In genomic region chr4:150544652-150545258, GRCm38 (mm10) we compare ENCODE assay signal across 8 mouse cellular contexts.
DNase-seq lines count a peak whose midpoint lies in the region; ATAC-seq lines count a peak whose summit lies in the region.

No protein-coding gene starts in this region.

- peak overlapping the region; percentile 35; the same call in 1 of the 2 replicates for H3K27ac ChIP-seq in hindbrain, embryonic 12.5 days
- no peak overlapping the region for H3K27ac ChIP-seq in hindbrain, embryonic 10.5 days
- H3K27ac ChIP-seq in intestine, embryonic 16.5 days (ENCODE audit: low read length), result peak overlapping the region; percentile 72
- H3K27ac ChIP-seq in lung, embryonic 16.5 days (ENCODE audit: low read length), result peak overlapping the region; percentile 55
- H3K27ac ChIP-seq in forebrain, embryonic 11.5 days (ENCODE audit: low read depth, low read length), result no peak overlapping the region

- no peak for ATAC-seq in hindbrain, embryonic 12.5 days (ENCODE audit: low FRiP score)
- ATAC-seq in intestine, embryonic 16.5 days, result peak; percentile 85
- peak; percentile 62 for ATAC-seq in lung, embryonic 16.5 days (ENCODE audit: low read depth)
- ATAC-seq in forebrain, embryonic 11.5 days (replicated peaks; ENCODE audit: low FRiP score), result no peak

- 89% methylated on average over 10 of the region's 10 CpGs for WGBS in hindbrain, embryonic 12.5 days
- 87% methylated on average over 10 of the region's 10 CpGs for WGBS in hindbrain, embryonic 10.5 days
- 53% methylated on average over 10 of the region's 10 CpGs for WGBS in intestine, embryonic 16.5 days
- 61% methylated on average over 10 of the region's 10 CpGs for WGBS in lung, embryonic 16.5 days
- WGBS in forebrain, embryonic 11.5 days, result 91% methylated on average over 10 of the region's 10 CpGs

- peaks cover 17% of the 10 kb centered on the region for H3K36me3 ChIP-seq in hindbrain, embryonic 12.5 days
- peaks cover 36% of the 10 kb centered on the region for H3K36me3 ChIP-seq in hindbrain, embryonic 10.5 days
- H3K36me3 ChIP-seq in erythroblast, embryonic 14.5 days (ENCODE audit: control insufficient read depth), result peaks cover 10% of the 10 kb centered on the region
- no peaks in the 10 kb centered on the region for H3K36me3 ChIP-seq in intestine, embryonic 16.5 days (ENCODE audit: control insufficient read depth, insufficient read depth, low read length)
- no peaks in the 10 kb centered on the region for H3K36me3 ChIP-seq in lung, embryonic 16.5 days (ENCODE audit: control insufficient read depth, insufficient read depth, low read length)
- no peaks in the 10 kb centered on the region; the same call in 1 of the 2 replicates for H3K36me3 ChIP-seq in forebrain, embryonic 11.5 days (ENCODE audit: control insufficient read depth, insufficient read depth, low read length)

- no peak for DNase-seq in hindbrain, embryonic 10.5 days (ENCODE audit: low spot score)
- DNase-seq in MEL-GATA-1-ER (ENCODE audit: extremely low read depth, low read depth), result peak; percentile 70
- peak; percentile 83 to 85 for DNase-seq in spleen, postnatal 36 days (ENCODE audit: low spot score in 2 of 2)
- no peak for DNase-seq in forebrain, embryonic 11.5 days (ENCODE audit: low spot score)

- no peaks in the 10 kb centered on the region for H3K27me3 ChIP-seq in hindbrain, embryonic 12.5 days
- H3K27me3 ChIP-seq in hindbrain, embryonic 10.5 days (ENCODE audit: insufficient read depth, poor library complexity, severe bottlenecking), result no peaks in the 10 kb centered on the region
- H3K27me3 ChIP-seq in erythroblast, embryonic 14.5 days (ENCODE audit: control insufficient read depth), result no peaks in the 10 kb centered on the region
- H3K27me3 ChIP-seq in intestine, embryonic 16.5 days (replicated peaks; ENCODE audit: control insufficient read depth, insufficient read depth, low read length), result no peaks in the 10 kb centered on the region
- H3K27me3 ChIP-seq in lung, embryonic 16.5 days (ENCODE audit: control insufficient read depth, insufficient read depth, low read depth, low read length), result no peaks in the 10 kb centered on the region
- H3K27me3 ChIP-seq in forebrain, embryonic 11.5 days (ENCODE audit: control insufficient read depth, insufficient read depth, low read length), result no peaks in the 10 kb centered on the region

- no peak overlapping the region for H3K4me2 ChIP-seq in hindbrain, embryonic 12.5 days (replicated peaks)
- H3K4me2 ChIP-seq in intestine, embryonic 16.5 days (ENCODE audit: low read depth, low read length), result peak overlapping the region; percentile 17; the same call in 1 of the 2 replicates
- no peak overlapping the region; the same call in 1 of the 2 replicates for H3K4me2 ChIP-seq in lung, embryonic 16.5 days (ENCODE audit: low read depth, low read length)
- no peak overlapping the region for H3K4me2 ChIP-seq in forebrain, embryonic 11.5 days (ENCODE audit: low read depth, low read length, severe bottlenecking)

- H3K9me3 ChIP-seq in hindbrain, embryonic 12.5 days (replicated peaks), result no peaks in the 10 kb centered on the region
- H3K9me3 ChIP-seq in hindbrain, embryonic 10.5 days, result no peaks in the 10 kb centered on the region
- no peaks in the 10 kb centered on the region for H3K9me3 ChIP-seq in erythroblast, embryonic 14.5 days (ENCODE audit: control insufficient read depth, low read length)
- no peaks in the 10 kb centered on the region for H3K9me3 ChIP-seq in intestine, embryonic 16.5 days (ENCODE audit: control insufficient read depth, low read length)
- H3K9me3 ChIP-seq in lung, embryonic 16.5 days (ENCODE audit: control insufficient read depth, low read length), result no peaks in the 10 kb centered on the region
- H3K9me3 ChIP-seq in forebrain, embryonic 11.5 days (ENCODE audit: control insufficient read depth, low read length), result no peaks in the 10 kb centered on the region

- H3K9ac ChIP-seq in hindbrain, embryonic 12.5 days, result no peak overlapping the region
- 0 out of 2 replicates have a peak overlapping the region, but pooled peaks have one; percentile 25 for H3K9ac ChIP-seq in intestine, embryonic 16.5 days (ENCODE audit: low read depth, low read length)
- no peak overlapping the region; the same call in 1 of the 2 replicates for H3K9ac ChIP-seq in lung, embryonic 16.5 days (ENCODE audit: low read length)
- no peak overlapping the region for H3K9ac ChIP-seq in forebrain, embryonic 11.5 days (ENCODE audit: low read length)

- H3K4me1 ChIP-seq in hindbrain, embryonic 12.5 days, result peaks cover 8% of the 10 kb centered on the region
- peaks cover 11% of the 10 kb centered on the region for H3K4me1 ChIP-seq in hindbrain, embryonic 10.5 days (replicated peaks)
- H3K4me1 ChIP-seq in erythroblast, embryonic 14.5 days (ENCODE audit: control insufficient read depth), result peaks cover 13% of the 10 kb centered on the region
- H3K4me1 ChIP-seq in intestine, embryonic 16.5 days (ENCODE audit: control insufficient read depth, insufficient read depth, low read length), result peaks cover 6% of the 10 kb centered on the region
- peaks cover 11% of the 10 kb centered on the region for H3K4me1 ChIP-seq in lung, embryonic 16.5 days (replicated peaks; ENCODE audit: control insufficient read depth, insufficient read depth, low read length)
- H3K4me1 ChIP-seq in forebrain, embryonic 11.5 days (replicated peaks; ENCODE audit: control insufficient read depth, insufficient read depth, low read length), result no peaks in the 10 kb centered on the region; the same call in 1 of the 2 replicates

- no peak overlapping the region for H3K4me3 ChIP-seq in hindbrain, embryonic 12.5 days
- no peak overlapping the region for H3K4me3 ChIP-seq in hindbrain, embryonic 10.5 days
- peak overlapping the region; percentile 51 for H3K4me3 ChIP-seq in erythroblast, embryonic 14.5 days (replicated peaks)
- no peak overlapping the region for H3K4me3 ChIP-seq in intestine, embryonic 16.5 days (ENCODE audit: low read length)
- no peak overlapping the region for H3K4me3 ChIP-seq in lung, embryonic 16.5 days (ENCODE audit: low read length)
- no peak overlapping the region for H3K4me3 ChIP-seq in forebrain, embryonic 11.5 days (ENCODE audit: low read depth, low read length)

Comparison
In these comparisons a context has a peak if more than half of its experiments do, and no peak if none do; other contexts are left out.
1. H3K27ac ChIP-seq: peak in hindbrain, embryonic 12.5 days (single experiment), intestine, embryonic 16.5 days (single experiment) and lung, embryonic 16.5 days (single experiment); none in hindbrain, embryonic 10.5 days (single experiment) and forebrain, embryonic 11.5 days (single experiment).
2. ATAC-seq: peak in intestine, embryonic 16.5 days (single experiment) and lung, embryonic 16.5 days (single experiment); none in hindbrain, embryonic 12.5 days (single experiment) and forebrain, embryonic 11.5 days (single experiment).
3. DNase-seq: peak in MEL-GATA-1-ER (single experiment) and spleen, postnatal 36 days (2 of 2); none in hindbrain, embryonic 10.5 days (single experiment) and forebrain, embryonic 11.5 days (single experiment).